Mouse (Mus musculus): Measurements from ENCODE around the gene Clca3b. TPM values are rescaled to one million over a fixed set of nuclear protein-coding genes. Genes with fewer than 3 reads are reported as not detected.
"Not testable (repeated sequence)": the region's sequence is repeated elsewhere in the genome, so short reads cannot be mapped to it uniquely, and the experiment has no call there.

The Clca3b gene
- 0.07 TPM in 1 of 2 replicates, not detected in the other for polyA plus RNA-seq (2015; fragmentation: Nextera tagmentation; extraction: Ambion mirVana)

DNA sequence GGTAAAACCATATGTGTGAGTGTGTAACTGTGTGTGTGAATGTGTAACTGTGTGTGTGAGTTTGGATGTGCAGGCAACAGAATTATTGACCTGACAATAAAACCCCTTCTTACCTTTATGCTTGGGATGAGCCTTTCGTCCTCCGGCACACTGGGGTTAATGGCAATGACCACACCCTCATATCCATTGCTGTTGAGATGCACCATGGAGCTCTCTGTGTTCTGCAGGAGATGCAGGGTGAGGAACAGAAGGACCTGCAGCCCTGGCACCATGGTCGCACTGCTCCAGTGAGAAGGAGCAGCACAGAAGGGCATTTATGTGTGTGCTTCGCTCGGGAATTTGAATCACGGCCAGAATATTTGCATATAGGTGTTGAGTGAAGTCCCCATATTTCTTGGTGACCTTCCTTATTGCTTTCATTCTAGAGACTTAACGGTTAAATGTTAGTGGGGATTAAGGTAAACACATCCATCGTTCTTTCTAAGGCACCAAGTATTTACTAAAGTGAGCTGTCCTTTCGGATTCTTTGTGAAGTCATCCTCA, at the start of gene Clca3b:
Clca3b (minus strand) TSS at position 344 of the 543 bp plus-strand sequence.
- H3K27ac ChIP-seq (ENCODE audit: low read length); H3K4me2 ChIP-seq (replicated peaks; ENCODE audit: low read depth, low read length); H3K27me3 ChIP-seq (ENCODE audit: insufficient read depth, low read length); H3K4me1 ChIP-seq (ENCODE audit: insufficient read depth, low read length); H3K9ac ChIP-seq (replicated peaks; ENCODE audit: low read length); H3K36me3 ChIP-seq (ENCODE audit: insufficient read depth, low read length); H3K9me3 ChIP-seq (ENCODE audit: low read length); ATAC-seq (ENCODE audit: low FRiP score, low TSS enrichment); H3K4me3 ChIP-seq (ENCODE audit: low read length): not testable (repeated sequence)
- WGBS: 76% methylated on average over 9 of the region's 9 CpGs

DNA sequence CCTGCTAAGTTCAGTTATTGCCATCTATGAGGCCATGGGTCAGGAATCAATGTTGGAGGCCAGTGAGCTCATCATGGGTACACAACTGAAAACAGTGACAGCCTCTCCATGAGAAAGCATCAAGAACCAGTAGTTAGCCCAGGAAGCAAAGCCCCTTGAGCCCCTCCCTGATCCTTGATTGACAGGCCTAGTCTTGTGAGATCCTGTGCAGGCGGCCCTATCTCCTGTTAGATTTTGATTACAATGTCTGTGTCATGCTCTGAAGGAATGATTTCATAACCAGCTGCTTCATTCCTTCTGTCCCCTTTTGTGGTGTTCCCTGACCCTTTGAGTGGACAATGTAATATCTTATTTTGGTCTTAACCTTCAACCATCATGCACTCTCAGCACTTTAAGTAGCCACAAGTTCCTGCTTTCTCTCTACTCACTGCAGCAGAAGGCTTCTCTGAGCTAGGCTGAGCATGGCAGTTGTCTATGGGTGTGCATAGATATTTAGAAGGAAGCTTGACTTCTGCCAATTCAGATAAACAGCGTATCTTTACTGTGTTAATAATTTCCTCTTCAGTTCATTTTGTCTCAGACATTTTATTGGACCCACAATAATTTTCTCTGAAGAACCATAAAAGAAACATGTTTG, 48.0 kb upstream of the Clca3b start:
- WGBS: 90% methylated on average over 2 of the region's 2 CpGs

DNA sequence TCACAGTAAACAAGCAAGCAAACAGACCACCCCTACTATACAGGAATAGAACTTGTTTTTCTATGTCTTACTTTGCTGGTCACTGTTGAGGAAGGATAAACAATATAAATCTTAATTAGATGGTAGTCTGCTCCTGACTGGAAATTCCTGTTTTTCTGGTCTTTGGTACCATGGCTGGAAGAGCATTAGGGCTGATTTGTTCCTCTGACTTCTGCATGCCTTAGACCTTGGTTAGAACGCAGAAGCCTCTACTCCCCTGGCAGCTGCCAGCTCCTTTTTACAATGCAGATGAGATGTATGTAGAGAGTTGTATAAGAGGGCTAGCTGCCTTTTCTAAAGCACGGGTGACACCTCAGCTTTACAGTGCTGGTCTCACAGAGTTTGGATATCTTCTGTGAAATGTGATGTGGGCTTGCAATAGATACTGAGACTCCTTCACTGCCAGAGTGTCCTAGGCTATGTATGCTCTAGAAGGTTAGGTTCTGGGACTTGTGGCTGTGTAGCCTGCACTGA, 41.1 kb upstream of the Clca3b start:
- H3K27me3 ChIP-seq (ENCODE audit: insufficient read depth, low read length): no peaks in the 10 kb centered on the region
- H3K27ac ChIP-seq (ENCODE audit: low read length): peak overlapping the region; percentile 60; the same call in 1 of the 2 replicates
- H3K4me2 ChIP-seq (replicated peaks; ENCODE audit: low read depth, low read length): no peak overlapping the region
- ATAC-seq (ENCODE audit: low FRiP score, low TSS enrichment): peak; percentile 51; the same call in 1 of the 2 replicates
- 0 out of 2 replicates have a peak, but pooled peaks cover 3% of the 10 kb centered on the region for H3K4me1 ChIP-seq (ENCODE audit: insufficient read depth, low read length)
- no peak overlapping the region for H3K4me3 ChIP-seq (ENCODE audit: low read length)
- 36% methylated on average over 2 of the region's 2 CpGs for WGBS
- H3K9ac ChIP-seq (replicated peaks; ENCODE audit: low read length): no peak overlapping the region
- H3K36me3 ChIP-seq (ENCODE audit: insufficient read depth, low read length): no peaks in the 10 kb centered on the region
- H3K9me3 ChIP-seq (ENCODE audit: low read length): 0 out of 2 replicates have a peak, but pooled peaks cover 4% of the 10 kb centered on the region

More for the DNA sequence above, 48.0 kb upstream of the Clca3b start:
- no peak overlapping the region for H3K9ac ChIP-seq (replicated peaks; ENCODE audit: low read length)
- ATAC-seq (ENCODE audit: low FRiP score, low TSS enrichment): no peak
- H3K27ac ChIP-seq (ENCODE audit: low read length): no peak overlapping the region
- no peak overlapping the region for H3K4me3 ChIP-seq (ENCODE audit: low read length)
- H3K36me3 ChIP-seq (ENCODE audit: insufficient read depth, low read length): no peaks in the 10 kb centered on the region
- H3K4me1 ChIP-seq (ENCODE audit: insufficient read depth, low read length): no peaks in the 10 kb centered on the region
- H3K4me2 ChIP-seq (replicated peaks; ENCODE audit: low read depth, low read length): no peak overlapping the region
- H3K27me3 ChIP-seq (ENCODE audit: insufficient read depth, low read length): no peaks in the 10 kb centered on the region
- no peaks in the 10 kb centered on the region for H3K9me3 ChIP-seq (ENCODE audit: low read length)

DNA sequence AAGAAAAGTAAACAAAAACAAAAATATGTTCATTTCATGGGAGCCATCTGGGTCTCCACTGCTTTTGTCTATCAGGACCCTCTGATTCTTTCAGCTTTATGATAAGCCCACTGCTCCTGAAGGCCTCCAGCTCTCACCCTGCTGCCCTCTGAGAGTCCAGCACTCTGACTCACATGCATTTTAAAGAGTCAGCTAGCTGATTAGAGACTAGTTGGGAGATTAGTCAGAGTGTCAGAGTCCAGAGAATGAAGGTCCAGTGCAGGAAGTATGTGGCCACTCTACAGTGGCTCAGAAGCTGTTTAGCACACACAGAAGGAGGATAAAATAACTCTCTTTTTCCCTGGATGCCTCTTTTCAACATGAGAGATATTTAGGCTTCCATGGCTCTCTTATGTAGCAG, 37.8 kb upstream of the Clca3b start:
- Histone ChIP-seq H3K9me3 (ENCODE audit: low read length) (0 out of 2 replicates have a peak, but pooled peaks cover 4% of the 10 kb centered on the region), H3K36me3 (ENCODE audit: insufficient read depth, low read length) (no peaks in the 10 kb centered on the region), H3K4me3 (ENCODE audit: low read length) (no peak overlapping the region), H3K4me2 (replicated peaks; ENCODE audit: low read depth, low read length) (no peak overlapping the region), H3K27ac (ENCODE audit: low read length) (no peak overlapping the region), H3K27me3 (ENCODE audit: insufficient read depth, low read length) (no peaks in the 10 kb centered on the region), H3K4me1 (ENCODE audit: insufficient read depth, low read length) (0 out of 2 replicates have a peak, but pooled peaks cover 3% of the 10 kb centered on the region), H3K9ac (replicated peaks; ENCODE audit: low read length) (no peak overlapping the region)
- no peak for ATAC-seq (ENCODE audit: low FRiP score, low TSS enrichment)

DNA sequence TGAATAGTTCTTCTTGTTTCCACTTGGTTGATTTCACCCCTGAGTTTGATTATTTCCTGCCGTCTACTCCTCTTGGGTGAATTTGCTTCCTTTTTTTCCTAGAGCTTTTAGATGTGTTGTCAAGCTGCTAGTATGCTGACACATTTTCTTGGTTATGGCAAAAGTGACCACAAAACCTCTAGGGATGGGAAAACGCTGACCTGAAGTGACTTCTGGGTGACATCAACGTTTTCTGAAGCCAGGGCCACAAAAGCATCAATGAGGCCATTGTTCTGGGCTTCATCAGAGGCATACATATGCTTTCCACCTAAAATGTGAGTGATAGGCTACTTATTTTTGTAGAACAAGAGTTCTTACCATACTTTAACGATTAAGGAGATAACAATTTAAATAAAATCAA, 22.9 kb upstream of the Clca3b start:
- H3K27ac ChIP-seq (ENCODE audit: low read length); ATAC-seq (ENCODE audit: low FRiP score, low TSS enrichment); H3K9me3 ChIP-seq (ENCODE audit: low read length); H3K4me2 ChIP-seq (replicated peaks; ENCODE audit: low read depth, low read length); H3K4me1 ChIP-seq (ENCODE audit: insufficient read depth, low read length); H3K9ac ChIP-seq (replicated peaks; ENCODE audit: low read length); H3K36me3 ChIP-seq (ENCODE audit: insufficient read depth, low read length); H3K27me3 ChIP-seq (ENCODE audit: insufficient read depth, low read length); H3K4me3 ChIP-seq (ENCODE audit: low read length): not testable (repeated sequence)
- WGBS: 69% methylated on average over 4 of the region's 4 CpGs

DNA sequence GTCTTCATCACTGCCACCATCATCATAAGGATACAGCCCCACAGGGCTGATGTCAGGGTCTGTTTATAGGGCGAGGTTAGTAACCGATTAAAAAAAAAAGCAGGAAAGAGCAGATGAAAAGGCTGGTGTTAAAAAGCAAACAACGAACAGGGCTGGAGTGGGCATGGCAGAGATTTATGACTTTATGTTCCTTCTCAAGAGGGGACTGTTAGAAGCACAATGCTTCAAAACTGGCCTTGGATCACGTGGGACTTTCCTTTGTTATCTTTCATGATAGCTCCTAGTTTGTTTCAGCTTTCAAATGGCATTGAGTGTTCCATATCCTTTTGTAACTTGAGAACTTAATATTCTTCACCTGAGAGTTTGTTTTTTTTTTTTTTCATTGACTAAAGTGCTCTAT, 427 bp upstream of the Clca3b start:
- Histone ChIP-seq H3K9me3 (ENCODE audit: low read length) (no peaks in the 10 kb centered on the region), H3K27ac (ENCODE audit: low read length) (no peak overlapping the region), H3K4me2 (replicated peaks; ENCODE audit: low read depth, low read length) (no peak overlapping the region), H3K36me3 (ENCODE audit: insufficient read depth, low read length) (no peaks in the 10 kb centered on the region), H3K4me3 (ENCODE audit: low read length) (no peak overlapping the region), H3K27me3 (ENCODE audit: insufficient read depth, low read length) (no peaks in the 10 kb centered on the region), H3K9ac (replicated peaks; ENCODE audit: low read length) (no peak overlapping the region), H3K4me1 (ENCODE audit: insufficient read depth, low read length) (no peaks in the 10 kb centered on the region)
- WGBS: 20% methylated on average over 4 of the region's 4 CpGs
- no peak for ATAC-seq (ENCODE audit: low FRiP score, low TSS enrichment)

DNA sequence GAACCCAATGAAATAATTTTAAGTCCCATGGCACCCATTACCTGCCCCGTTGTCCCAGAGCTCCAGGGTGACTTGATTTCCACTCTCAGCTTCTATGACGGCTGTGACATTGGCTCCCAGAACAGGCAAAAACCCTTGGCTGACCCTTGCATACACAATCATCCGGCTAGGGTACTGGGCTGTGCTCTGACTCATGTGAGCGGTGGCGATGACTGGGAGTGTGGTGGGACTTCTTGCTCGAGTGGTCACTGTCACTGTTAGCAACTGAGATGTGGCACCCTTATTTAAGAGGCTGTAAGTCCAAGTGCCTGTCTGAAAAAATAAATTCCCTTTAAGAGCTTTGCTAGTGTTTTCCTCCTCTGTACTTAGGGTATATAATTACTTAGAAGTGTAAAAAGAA, 21.9 kb downstream of the Clca3b start:
- Histone ChIP-seq H3K36me3 (ENCODE audit: insufficient read depth, low read length) (no peaks in the 10 kb centered on the region), H3K4me1 (ENCODE audit: insufficient read depth, low read length) (no peaks in the 10 kb centered on the region), H3K27ac (ENCODE audit: low read length) (no peak overlapping the region), H3K4me3 (ENCODE audit: low read length) (no peak overlapping the region), H3K4me2 (replicated peaks; ENCODE audit: low read depth, low read length) (no peak overlapping the region), H3K9me3 (ENCODE audit: low read length) (no peaks in the 10 kb centered on the region), H3K27me3 (ENCODE audit: insufficient read depth, low read length) (no peaks in the 10 kb centered on the region), H3K9ac (replicated peaks; ENCODE audit: low read length) (no peak overlapping the region)
- WGBS: 49% methylated on average over 6 of the region's 6 CpGs
- ATAC-seq (ENCODE audit: low FRiP score, low TSS enrichment): peak; percentile 67; the same call in 1 of the 2 replicates

DNA sequence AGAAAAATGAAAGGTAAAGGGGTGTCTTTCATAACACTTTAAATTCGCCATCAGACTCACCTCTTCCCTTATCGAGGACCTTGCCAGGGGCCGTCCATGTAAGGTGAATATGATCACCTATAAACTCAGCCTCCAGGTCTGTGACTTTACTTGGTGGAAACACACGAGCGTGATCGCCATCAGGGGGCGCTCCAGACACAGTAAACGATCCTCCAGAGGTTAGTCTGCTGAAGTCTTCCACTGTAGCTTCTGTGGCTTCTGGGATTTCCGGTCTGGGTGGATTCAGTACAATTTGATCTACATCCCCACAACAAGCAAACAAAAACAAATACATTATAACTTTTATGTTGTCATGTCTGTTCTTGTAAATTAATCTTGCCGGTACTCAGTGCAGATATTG, 24.0 kb downstream of the Clca3b start:
- H3K4me2 ChIP-seq (replicated peaks; ENCODE audit: low read depth, low read length): no peak overlapping the region
- no peaks in the 10 kb centered on the region for H3K27me3 ChIP-seq (ENCODE audit: insufficient read depth, low read length)
- no peaks in the 10 kb centered on the region for H3K9me3 ChIP-seq (ENCODE audit: low read length)
- H3K27ac ChIP-seq (ENCODE audit: low read length): no peak overlapping the region
- no peak overlapping the region for H3K9ac ChIP-seq (replicated peaks; ENCODE audit: low read length)
- WGBS: 12% methylated on average over 10 of the region's 10 CpGs
- peak; percentile 86; the same call in 1 of the 2 replicates for ATAC-seq (ENCODE audit: low FRiP score, low TSS enrichment)
- no peak overlapping the region for H3K4me3 ChIP-seq (ENCODE audit: low read length)
- H3K4me1 ChIP-seq (ENCODE audit: insufficient read depth, low read length): no peaks in the 10 kb centered on the region
- no peaks in the 10 kb centered on the region for H3K36me3 ChIP-seq (ENCODE audit: insufficient read depth, low read length)

DNA sequence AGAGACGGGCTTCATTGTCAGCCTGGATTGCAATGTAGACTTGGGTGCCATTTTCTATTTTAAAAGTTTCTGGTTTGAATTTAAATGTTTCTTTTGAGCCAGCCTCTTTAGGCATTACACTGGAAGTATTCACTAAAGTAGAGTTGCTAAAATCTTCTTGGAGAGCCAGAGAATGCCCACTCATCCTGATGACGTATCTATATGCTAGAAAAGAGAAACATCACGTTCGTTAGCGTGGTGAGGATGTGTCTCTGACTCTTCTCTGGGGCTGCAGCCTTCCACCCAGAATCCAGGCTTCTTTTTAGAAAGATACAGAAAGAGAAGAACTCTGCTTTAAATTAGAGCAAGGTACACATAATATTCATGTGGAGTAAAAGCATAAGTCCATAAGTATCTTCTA, 25.8 kb downstream of the Clca3b start:
- no peak for ATAC-seq (ENCODE audit: low FRiP score, low TSS enrichment)
- Histone ChIP-seq H3K9ac (replicated peaks; ENCODE audit: low read length) (no peak overlapping the region), H3K4me1 (ENCODE audit: insufficient read depth, low read length) (no peaks in the 10 kb centered on the region), H3K27ac (ENCODE audit: low read length) (no peak overlapping the region), H3K4me3 (ENCODE audit: low read length) (no peak overlapping the region), H3K36me3 (ENCODE audit: insufficient read depth, low read length) (no peaks in the 10 kb centered on the region), H3K4me2 (replicated peaks; ENCODE audit: low read depth, low read length) (no peak overlapping the region), H3K27me3 (ENCODE audit: insufficient read depth, low read length) (no peaks in the 10 kb centered on the region), H3K9me3 (ENCODE audit: low read length) (no peaks in the 10 kb centered on the region)
- 79% methylated on average over 5 of the region's 5 CpGs for WGBS

DNA sequence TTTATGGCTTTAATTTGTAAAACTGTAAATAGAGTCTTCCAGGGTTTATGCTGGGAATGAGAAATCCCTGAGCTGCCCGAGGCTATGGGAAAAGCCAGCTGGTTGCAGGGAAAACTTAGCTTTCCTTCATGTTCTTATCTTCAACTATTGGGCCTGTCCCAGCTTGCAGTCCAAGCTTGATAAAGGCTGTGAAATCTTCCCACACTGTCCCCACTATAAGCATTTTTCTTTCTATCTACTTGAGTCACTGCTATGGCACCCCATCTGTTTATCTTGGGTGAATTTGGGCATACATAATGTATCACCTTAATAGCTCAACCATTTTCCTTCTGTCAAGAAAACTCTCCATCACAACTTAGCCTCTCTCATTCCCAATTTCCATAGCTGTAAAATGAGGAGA, 28.5 kb downstream of the Clca3b start:
- Histone ChIP-seq H3K9ac (replicated peaks; ENCODE audit: low read length) (no peak overlapping the region), H3K36me3 (ENCODE audit: insufficient read depth, low read length) (no peaks in the 10 kb centered on the region), H3K4me2 (replicated peaks; ENCODE audit: low read depth, low read length) (no peak overlapping the region), H3K4me1 (ENCODE audit: insufficient read depth, low read length) (no peaks in the 10 kb centered on the region), H3K27ac (ENCODE audit: low read length) (no peak overlapping the region), H3K9me3 (ENCODE audit: low read length) (no peaks in the 10 kb centered on the region), H3K27me3 (ENCODE audit: insufficient read depth, low read length) (no peaks in the 10 kb centered on the region), H3K4me3 (ENCODE audit: low read length) (no peak overlapping the region)
- no peak for ATAC-seq (ENCODE audit: low FRiP score, low TSS enrichment)
- WGBS: 58% methylated on average over 1 of the region's 1 CpGs
